Mouse (Mus musculus) urinary bladder, adult 18-20 months (tissue): ENCODE measurements around the gene Fbrs.
"Not testable (repeated sequence)": the region's sequence is repeated elsewhere in the genome, so short reads cannot be mapped to it uniquely, and the experiment has no call there.

Experiments used
- DNase-seq, 2 experiments: peaks; one replicate each; pipeline ENCODE4 v3.0.0; 2022; ENCODE audit warnings: low spot score in 2 of 2, mixed read lengths in 2 of 2

Fbrs gene

GRCm38 (mm10) chr7:127476336-127476735, 2.7 kb upstream of the Fbrs start:
- no peak for DNase-seq

- no peak for DNase-seq
Measured at GRCm38 (mm10) chr7:127476855-127477254, 2.1 kb upstream of the Fbrs start.

GRCm38 (mm10) chr7:127477687-127478634, 1.0 kb upstream of the Fbrs start:
- peak; percentile 94 to 99 for DNase-seq

DNA sequence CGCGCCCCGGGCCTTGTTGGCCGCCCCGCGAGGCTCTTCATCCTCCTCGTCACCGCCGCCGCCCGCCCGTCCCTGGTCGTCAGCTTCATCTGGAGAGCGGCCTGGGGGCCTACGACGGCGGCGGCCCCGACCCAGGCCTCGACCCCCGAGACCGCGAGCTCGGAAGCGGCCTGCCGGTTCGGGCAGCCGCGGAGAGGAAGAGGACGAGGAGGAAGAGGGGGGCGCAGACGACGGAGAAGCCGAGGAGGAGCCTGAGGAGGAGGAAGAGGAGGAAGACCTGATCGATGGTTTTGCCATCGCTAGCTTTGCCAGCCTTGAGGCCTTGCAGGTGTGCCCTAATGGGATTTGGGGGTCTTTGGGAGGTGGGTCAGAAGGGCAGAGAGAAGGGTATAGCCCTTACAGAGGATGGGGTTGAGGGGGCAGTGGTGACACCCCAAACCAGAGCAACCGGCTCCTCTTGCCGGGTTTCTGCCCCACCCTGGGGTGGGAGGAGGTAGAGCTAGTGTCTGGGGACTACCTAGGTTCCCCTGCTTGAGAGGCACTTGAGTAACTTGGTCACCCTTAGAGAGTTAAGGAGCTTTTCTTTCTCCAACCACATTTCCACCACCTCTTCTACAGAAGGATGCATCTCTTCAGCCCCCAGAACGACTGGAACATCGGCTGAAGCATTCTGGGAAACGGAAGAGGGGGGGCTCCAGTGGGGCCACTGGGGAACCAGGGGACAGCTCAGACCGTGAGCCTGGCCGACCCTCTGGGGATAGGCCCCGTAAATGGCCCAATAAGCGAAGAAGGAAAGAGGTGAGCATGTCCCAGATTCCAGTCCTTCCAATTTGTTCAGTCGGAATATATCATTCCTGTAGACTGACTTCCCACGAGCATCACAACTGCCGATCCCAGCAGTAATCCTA, 573 bp downstream of the Fbrs start:
- peak; percentile 30 to 37 for DNase-seq

GRCm38 (mm10) chr7:127480321-127480720, 1.3 kb downstream of the Fbrs start:
- DNase-seq = no peak

DNA sequence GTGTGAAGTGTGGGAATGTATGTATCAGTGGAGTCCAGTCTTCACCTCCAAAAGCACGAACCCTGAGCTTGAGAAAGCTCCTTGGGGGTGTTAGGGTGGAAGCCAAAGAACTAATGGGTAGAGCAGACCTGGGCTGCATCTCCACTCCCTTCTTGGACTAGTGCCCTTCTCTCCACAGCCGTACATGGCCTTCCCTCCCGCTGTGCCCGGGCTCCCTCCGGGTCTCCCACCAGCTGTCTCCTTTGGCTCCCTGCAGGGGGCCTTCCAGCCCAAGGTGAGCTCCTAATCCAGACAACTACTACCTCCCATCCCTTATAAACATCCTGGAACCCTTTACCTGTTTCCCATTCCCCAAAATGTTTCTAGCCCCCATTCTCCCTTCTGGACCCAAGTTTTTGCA, 6.4 kb downstream of the Fbrs start:
- DNase-seq = no peak

- DNase-seq = not testable (repeated sequence)
Measured at GRCm38 (mm10) chr7:127488364-127488763, 9.4 kb downstream of the Fbrs start.

DNA sequence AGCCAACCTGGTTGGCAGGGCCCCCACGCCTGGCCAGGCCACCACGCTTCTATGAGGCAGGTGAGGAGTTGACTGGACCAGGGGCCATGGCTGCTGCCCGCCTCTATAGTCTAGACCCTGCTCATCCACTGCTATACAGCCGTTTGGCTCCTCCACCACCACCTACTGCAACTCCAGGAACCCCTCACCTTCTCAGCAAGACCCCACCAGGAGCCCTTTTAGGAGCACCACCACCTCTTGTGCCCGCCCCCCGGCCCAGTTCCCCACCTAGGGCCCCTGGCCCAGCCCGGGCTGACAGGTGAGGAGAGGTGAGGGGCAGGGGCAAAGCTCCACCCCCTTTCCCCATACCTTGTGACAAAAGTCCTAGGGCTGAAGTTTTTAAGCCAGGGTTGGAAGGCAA, 11.0 kb downstream of the Fbrs start:
- DNase-seq = no peak

DNA sequence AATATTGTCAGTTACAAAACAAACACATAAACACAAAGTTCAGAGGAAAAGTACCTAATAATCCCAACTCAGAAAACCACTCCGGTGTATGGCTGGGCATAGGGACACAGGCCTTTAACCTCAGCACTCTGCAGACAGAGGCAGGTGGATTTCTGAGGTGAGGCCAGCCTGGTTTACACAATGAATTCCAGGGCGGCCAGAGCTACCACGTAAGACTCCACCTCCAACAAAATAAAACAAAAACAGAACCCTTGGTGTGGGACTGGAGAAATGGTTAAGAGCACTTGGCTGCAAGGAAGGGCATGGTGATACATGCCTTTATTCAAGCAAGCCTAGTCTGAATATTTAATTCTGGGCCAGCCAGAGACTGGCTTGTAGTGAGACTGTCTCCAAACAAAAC, 12.8 kb downstream of the Fbrs start:
- no peak for DNase-seq

DNA sequence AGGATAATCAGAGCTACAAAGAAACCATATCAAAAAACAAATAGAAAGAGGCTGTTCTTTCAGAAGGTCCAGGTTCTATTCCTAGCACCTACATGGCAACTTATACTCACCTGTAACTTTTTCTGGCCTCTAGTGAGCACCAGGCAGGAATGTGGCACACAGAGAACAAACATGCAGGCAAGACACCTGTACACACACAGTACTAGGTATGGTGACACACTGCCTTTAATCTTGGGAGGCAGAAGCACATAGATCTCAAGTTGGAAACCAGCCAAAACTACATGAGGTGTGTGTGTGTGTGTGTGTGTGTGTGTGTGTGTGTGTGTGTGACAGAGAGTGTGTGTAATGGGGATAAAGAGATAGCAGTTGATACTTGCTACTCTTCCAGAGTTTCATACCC, 15.6 kb downstream of the Fbrs start:
- DNase-seq = no peak

GRCm38 (mm10) chr7:127497382-127497781, 18.4 kb downstream of the Fbrs start:
- no peak for DNase-seq

DNA sequence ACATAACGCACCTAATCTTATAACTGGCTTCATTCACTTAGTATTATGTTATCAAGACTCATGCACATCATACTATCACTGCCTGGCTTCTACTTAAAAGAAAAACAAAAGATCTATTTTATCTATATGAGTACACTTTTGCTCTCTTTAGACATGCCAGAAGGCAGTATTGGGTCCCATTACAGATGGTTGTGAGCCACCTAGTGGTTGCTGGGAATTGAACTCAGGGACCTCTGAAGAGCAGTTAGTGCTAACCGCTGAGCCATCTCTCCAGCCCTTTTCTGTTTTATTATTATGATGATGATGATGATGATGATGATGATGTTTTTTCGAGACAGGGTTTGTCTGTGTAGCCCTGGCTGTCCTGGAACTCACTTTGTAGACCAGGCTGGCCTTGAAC, 19.4 kb downstream of the Fbrs start:
- DNase-seq = no peak

- no peak for DNase-seq
Measured at GRCm38 (mm10) chr7:127508291-127508690, 29.3 kb downstream of the Fbrs start.

- DNase-seq = not testable (repeated sequence)
Measured at GRCm38 (mm10) chr7:127509830-127510229, 30.8 kb downstream of the Fbrs start.

DNA sequence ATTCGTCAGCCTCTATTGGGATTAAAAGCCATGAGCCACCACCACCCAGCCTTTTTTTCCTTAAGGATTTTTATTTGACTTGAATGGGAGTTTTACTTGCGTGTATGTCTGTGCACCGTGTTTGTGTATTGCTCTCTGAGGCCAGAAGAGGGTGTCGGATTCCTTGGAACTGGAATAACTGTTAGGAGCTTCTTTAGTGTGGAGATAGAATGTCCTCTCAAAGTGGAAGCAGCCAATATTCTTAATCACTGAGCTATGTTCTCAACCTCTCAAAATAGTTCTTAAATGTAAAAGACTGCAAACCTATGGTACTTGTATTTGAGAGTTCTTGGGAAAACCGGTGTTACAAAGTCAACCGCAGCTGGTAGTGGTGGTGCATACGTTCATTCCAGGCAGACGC, 32.2 kb downstream of the Fbrs start:
- no peak for DNase-seq

- DNase-seq = peak; percentile 85 to 93
Measured at GRCm38 (mm10) chr7:127511808-127512230, 32.8 kb downstream of the Fbrs start, which contains the start of gene Srcap. TSS of gene Srcap (plus strand) at chr7:127511983.

- peak; percentile 83 to 87 for DNase-seq
Measured at GRCm38 (mm10) chr7:127512231-127513015, 33.4 kb downstream of the Fbrs start.

- DNase-seq = peak in 1 of 2 experiments; percentile 11
Measured at GRCm38 (mm10) chr7:127513016-127513390, 34.0 kb downstream of the Fbrs start.

DNA sequence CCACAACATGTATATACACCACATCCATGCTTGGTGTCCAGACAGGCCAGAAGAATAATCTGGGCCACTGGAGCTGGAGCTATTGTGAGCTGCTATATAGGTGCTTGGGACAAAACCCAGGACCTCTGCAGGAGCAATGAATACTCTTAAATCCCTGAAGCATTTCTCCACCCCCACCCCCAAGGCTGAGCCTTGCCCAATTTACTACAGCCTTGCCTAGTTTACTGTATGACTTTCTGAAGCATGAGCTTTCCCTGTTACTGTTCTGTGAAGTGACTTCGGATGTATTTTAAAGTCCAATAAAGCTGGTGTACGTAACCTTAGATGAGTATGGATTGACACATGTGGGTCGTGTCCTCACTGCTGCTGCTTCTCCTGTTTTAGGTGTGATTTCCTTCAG, 34.8 kb downstream of the Fbrs start:
- no peak for DNase-seq

DNA sequence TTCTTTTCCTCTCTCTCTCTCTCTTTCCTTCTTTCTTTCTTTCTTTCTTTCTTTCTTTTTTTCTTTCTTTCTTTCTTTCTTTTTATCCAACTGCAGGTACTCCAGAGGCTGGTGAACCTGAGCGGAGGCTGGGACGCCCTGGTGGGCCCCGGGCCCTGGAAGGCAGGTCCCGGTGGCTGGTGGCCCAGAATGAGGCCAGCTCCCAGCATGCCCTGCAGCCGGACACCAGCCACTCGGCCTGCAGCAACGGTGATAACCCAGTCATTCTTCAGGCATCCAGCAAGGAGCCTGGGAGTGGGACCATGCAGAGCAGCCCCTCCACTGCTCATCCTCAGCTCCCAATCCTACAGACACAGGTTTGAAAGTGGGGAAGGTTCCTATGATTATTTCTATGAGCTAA, 36.8 kb downstream of the Fbrs start:
- no peak for DNase-seq

- no peak for DNase-seq
Measured at GRCm38 (mm10) chr7:127516344-127516743, 37.3 kb downstream of the Fbrs start.

DNA sequence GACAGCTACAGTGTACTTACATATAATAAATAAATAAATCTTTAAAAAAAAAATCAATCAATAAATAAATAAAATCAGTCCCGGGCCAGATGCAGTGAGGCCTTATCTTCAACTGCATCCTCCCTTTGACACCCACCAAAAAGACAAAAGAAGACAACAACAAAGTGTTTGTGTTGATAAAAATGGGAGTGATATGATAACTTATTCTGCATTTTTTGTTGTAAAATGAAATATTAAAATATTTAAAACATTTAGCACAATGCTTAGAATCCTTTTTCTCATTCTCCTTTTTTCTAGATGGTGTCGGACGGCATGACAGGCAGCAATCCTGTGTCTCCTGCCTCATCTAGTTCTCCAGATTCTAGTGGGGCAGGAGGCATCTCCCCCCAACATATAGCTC, 40.3 kb downstream of the Fbrs start, which contains the start of gene Gm42715:
TSS of gene Gm42715 (plus strand) at position 301 of the 400 bp plus-strand sequence.
- no peak for DNase-seq
